Mouse (Mus musculus) olfactory bulb, adult 2 months (tissue): Measurements from ENCODE around the gene Slamf7.

Experiments
- CTCF ChIP-seq: fragments of 200-500 bp; IDR thresholded peaks from 2 replicates; pipeline ENCODE4 v1.5.1; 2012; ENCODE audit warnings: low read depth, mild to moderate bottlenecking, low read length, moderate library complexity; ENCODE audit not compliant: insufficient read depth
- POLR2A ChIP-seq: fragments of 200-500 bp; IDR thresholded peaks from 2 replicates; pipeline ENCODE4 v1.6.1; 2012; ENCODE audit warnings: mild to moderate bottlenecking, low read depth, low read length, moderate library complexity; ENCODE audit not compliant: insufficient read depth

- TF ChIP-seq POLR2A (no peak), CTCF (no peak)
These were observed 4.0 kb downstream of the Slamf7 start for GRCm38 (mm10) chr1:171648840-171649239.
